In genomic region chr15:78876991-78877809, GRCm38 (mm10) we compare ENCODE assay signal across 7 mouse cellular contexts. TPM values are rescaled to one million over a fixed set of nuclear protein-coding genes. Genes with fewer than 3 reads are reported as not detected.
DNase-seq lines count a peak whose midpoint lies in the region; ATAC-seq lines count a peak whose summit lies in the region.

TSS of gene Gga1 (plus strand) at chr15:78877190.

- peak within 1 kb of the TSS; percentile 90 for H3K9ac ChIP-seq in intestine, embryonic 16.5 days (ENCODE audit: low read depth, low read length)
- H3K9ac ChIP-seq in midbrain, embryonic 11.5 days (ENCODE audit: low read length): peak within 1 kb of the TSS; percentile 88

- peaks cover 8% of the 10 kb centered on the region; the same call in 1 of the 2 replicates for H3K36me3 ChIP-seq in intestine, embryonic 16.5 days (ENCODE audit: control insufficient read depth, insufficient read depth, low read length)
- H3K36me3 ChIP-seq in midbrain, embryonic 11.5 days (ENCODE audit: control insufficient read depth, insufficient read depth, low read length): peaks cover 6% of the 10 kb centered on the region; the same call in 1 of the 2 replicates

- H3K4me1 ChIP-seq in intestine, embryonic 16.5 days (ENCODE audit: control insufficient read depth, insufficient read depth, low read length): peaks cover 31% of the 10 kb centered on the region
- peaks cover 19% of the 10 kb centered on the region for H3K4me1 ChIP-seq in midbrain, embryonic 11.5 days (ENCODE audit: control insufficient read depth, insufficient read depth, low read length)

- intact Hi-C loops in left cerebral cortex, postnatal 36 days (cut with DNase I): no loop called here

- under 1% methylated on average over 58 of the region's 95 CpGs for WGBS in intestine, embryonic 16.5 days
- under 1% methylated on average over 73 of the region's 95 CpGs for WGBS in midbrain, embryonic 11.5 days

- ATAC-seq in intestine, embryonic 16.5 days: peak; percentile 92
- ATAC-seq in midbrain, embryonic 11.5 days (ENCODE audit: low FRiP score): peak; percentile 93

- H3K27ac ChIP-seq in intestine, embryonic 16.5 days (ENCODE audit: low read length): peak within 1 kb of the TSS; percentile 99
- H3K27ac ChIP-seq in midbrain, embryonic 11.5 days (ENCODE audit: low read depth, low read length): peak within 1 kb of the TSS; percentile 98

- H3K4me3 ChIP-seq in intestine, embryonic 16.5 days (ENCODE audit: low read length): peak within 1 kb of the TSS; percentile 83
- H3K4me3 ChIP-seq in midbrain, embryonic 11.5 days (ENCODE audit: low read depth, low read length): peak within 1 kb of the TSS; percentile 75

- no peaks in the 10 kb centered on the region for H3K9me3 ChIP-seq in intestine, embryonic 16.5 days (ENCODE audit: control insufficient read depth, low read length)
- no peaks in the 10 kb centered on the region for H3K9me3 ChIP-seq in midbrain, embryonic 11.5 days (ENCODE audit: control insufficient read depth, low read length)

- peak within 1 kb of the TSS; percentile 90 for H3K4me2 ChIP-seq in intestine, embryonic 16.5 days (ENCODE audit: low read depth, low read length)
- peak within 1 kb of the TSS; percentile 84 for H3K4me2 ChIP-seq in midbrain, embryonic 11.5 days

- no peaks in the 10 kb centered on the region for H3K27me3 ChIP-seq in intestine, embryonic 16.5 days (replicated peaks; ENCODE audit: control insufficient read depth, insufficient read depth, low read length)
- H3K27me3 ChIP-seq in midbrain, embryonic 11.5 days (ENCODE audit: control insufficient read depth, insufficient read depth, low read length): no peaks in the 10 kb centered on the region

- DNase-seq in adrenal gland, adult 8-10 months: peak; percentile 92
- peak; percentile 96 for DNase-seq in embryo, embryonic 9.5 days (ENCODE audit: extremely low spot score)
- DNase-seq in gastrocnemius, postnatal 4 days (ENCODE audit: low spot score in 2 of 2): peak; percentile 79 to 92
- peak; percentile 95 to 97 for DNase-seq in left cerebral cortex, postnatal 36 days (ENCODE audit: low spot score in 2 of 2)
- peak; percentile 99 for DNase-seq in midbrain, embryonic 11.5 days (ENCODE audit: low spot score, missing footprints)
- peak; percentile 95 for DNase-seq in skeletal muscle tissue, adult 2 months (ENCODE audit: low read depth, low spot score)

RNA-seq across cellular contexts. Expression of gene Gga1, which starts in this region (rescaled TPM):
- total RNA-seq in adrenal gland, adult 8-10 months (2022): 10 to 100 TPM; 57.9 to 79.2 (median 66.5) TPM
- 10 to 100 TPM; 36.8 to 40.9 TPM for total RNA-seq in gastrocnemius, postnatal 4 days (2021)
- 56.3 and 57.4 TPM in 2 replicates for polyA plus RNA-seq in intestine, embryonic 16.5 days (2015; fragmentation: Nextera tagmentation; extraction: Ambion mirVana)
- 10 to 100 TPM; 57.6 to 65.0 TPM for total RNA-seq in left cerebral cortex, postnatal 36 days (2021)
- 20.5 and 25.7 TPM in 2 replicates for polyA plus RNA-seq in midbrain, embryonic 11.5 days (2014; fragmentation: Nextera tagmentation; extraction: Ambion mirVana)

Comparison
In these comparisons a context has a peak if more than half of its experiments do, and no peak if none do; other contexts are left out.
1. Peak in every context shown above with its lines: DNase-seq, ATAC-seq, H3K4me3 ChIP-seq and H3K27ac ChIP-seq.